Mouse (Mus musculus) adrenal gland, adult (tissue): ENCODE measurements around the gene Mthfr.

ENCODE experiments used
- DNase-seq, 2 experiments: peaks; one replicate each; pipeline ENCODE4 v3.0.0; 2022 to 2023; ENCODE audit warnings: low spot score in 1 of 2; ENCODE audit not compliant: inconsistent age in 2 of 2

The Mthfr gene

GRCm38 (mm10) chr4:148061086-148061480, 22.2 kb downstream of the Mthfr start:
- DNase-seq = no peak

- no peak for DNase-seq
These were observed 27.0 kb downstream of the Mthfr start for GRCm38 (mm10) chr4:148065702-148066400.

GRCm38 (mm10) chr4:148066401-148066744, 27.5 kb downstream of the Mthfr start:
- DNase-seq = peak; percentile 67 to 74

GRCm38 (mm10) chr4:148067346-148067745, 28.5 kb downstream of the Mthfr start:
- DNase-seq = no peak

GRCm38 (mm10) chr4:148069602-148070218, 30.8 kb downstream of the Mthfr start:
- no peak for DNase-seq

GRCm38 (mm10) chr4:148071508-148071907, 32.6 kb downstream of the Mthfr start:
- no peak for DNase-seq

- DNase-seq = peak in 1 of 2 experiments; percentile 70
These were observed 35.8 kb downstream of the Mthfr start for GRCm38 (mm10) chr4:148074521-148075189.

GRCm38 (mm10) chr4:148075259-148075658, 36.4 kb downstream of the Mthfr start:
- peak; percentile 84 to 92 for DNase-seq

- DNase-seq = no peak
These were observed 37.0 kb downstream of the Mthfr start for GRCm38 (mm10) chr4:148075881-148076280.

GRCm38 (mm10) chr4:148079212-148079611, 40.3 kb downstream of the Mthfr start:
- no peak for DNase-seq

GRCm38 (mm10) chr4:148079944-148080596, 41.2 kb downstream of the Mthfr start:
- DNase-seq = peak in 1 of 2 experiments; percentile 39

- peak in 1 of 2 experiments; percentile 24 for DNase-seq
These were observed 41.7 kb downstream of the Mthfr start for GRCm38 (mm10) chr4:148080597-148080973.

- DNase-seq = peak in 1 of 2 experiments; percentile 26
These were observed 42.3 kb downstream of the Mthfr start for GRCm38 (mm10) chr4:148081201-148081600.

- DNase-seq = peak; percentile 59 to 78
These were observed 43.6 kb downstream of the Mthfr start for GRCm38 (mm10) chr4:148082257-148083044.

- peak; percentile 57 to 68 for DNase-seq
These were observed 44.5 kb downstream of the Mthfr start for GRCm38 (mm10) chr4:148083176-148083899.

GRCm38 (mm10) chr4:148084261-148084714, 45.4 kb downstream of the Mthfr start:
- DNase-seq = peak in 1 of 2 experiments; percentile 72

- DNase-seq = peak; percentile 60 to 80
These were observed 46.4 kb downstream of the Mthfr start for GRCm38 (mm10) chr4:148085131-148085906.

- peak; percentile 73 to 89 for DNase-seq
These were observed 47.0 kb downstream of the Mthfr start for GRCm38 (mm10) chr4:148085907-148086305.
